Comparison of ENCODE assay signal across 15 mouse cellular contexts in genomic region chr9:86683713-86684209, GRCm38 (mm10). TPM values are rescaled to one million over a fixed set of nuclear protein-coding genes. Genes with fewer than 3 reads are reported as not detected.
DNase-seq lines count a peak whose midpoint lies in the region; ATAC-seq and TF ChIP-seq lines count a peak whose summit lies in the region.
"Had no signal": no experiment of that assay in that cellular context is flagged by ENCODE, and none has a peak within 500 bp of the region (broad histone marks: within the 10 kb centered on the region; RNA-seq: fewer than 3 reads in every experiment).

No protein-coding gene starts in this region.

- no peaks in the 10 kb centered on the region for H3K79me2 ChIP-seq in CH12.LX (replicated peaks; ENCODE audit: control insufficient read depth, extremely low read depth, insufficient read depth, poor library complexity, severe bottlenecking)

- H3K4me1 ChIP-seq in heart, embryonic 15.5 days (replicated peaks), result peaks cover 5% of the 10 kb centered on the region
- H3K4me1 ChIP-seq in CH12.LX (ENCODE audit: control insufficient read depth in 1 of 2, insufficient read depth in 2 of 2), result peaks cover 0 to 53% of the 10 kb centered on the region in 2 experiments; a peak in 2 of 4 replicates
- peaks cover 22% of the 10 kb centered on the region for H3K4me1 ChIP-seq in embryonic facial prominence, embryonic 10.5 days
- H3K4me1 ChIP-seq in kidney, embryonic 15.5 days, result 0 out of 2 replicates have a peak, but pooled peaks cover 4% of the 10 kb centered on the region
- peaks cover 7% of the 10 kb centered on the region for H3K4me1 ChIP-seq in forebrain, embryonic 15.5 days

- WGBS in heart, embryonic 15.5 days, result 63% methylated on average over 8 of the region's 8 CpGs
- WGBS in embryonic facial prominence, embryonic 10.5 days, result 44% methylated on average over 8 of the region's 8 CpGs
- WGBS in kidney, embryonic 15.5 days, result 49% methylated on average over 8 of the region's 8 CpGs
- 61% methylated on average over 8 of the region's 8 CpGs for WGBS in forebrain, embryonic 15.5 days

- ATAC-seq in heart, embryonic 15.5 days (replicated peaks; ENCODE audit: insufficient number of reproducible peaks, insufficient read depth, low FRiP score, low read depth), result no peak
- 0 out of 2 replicates have a peak, but pooled peaks have one; percentile 33 for ATAC-seq in kidney, embryonic 15.5 days (replicated peaks; ENCODE audit: low FRiP score)
- no peak for ATAC-seq in forebrain, embryonic 15.5 days (replicated peaks)
- ATAC-seq: CD4-positive, CD25-positive, alpha-beta regulatory T cell, adult 4 months had no signal

- H3K9ac ChIP-seq in heart, embryonic 15.5 days, result no peak overlapping the region
- H3K9ac ChIP-seq in CH12.LX (ENCODE audit: insufficient read depth, low read depth), result no peak overlapping the region
- no peak overlapping the region for H3K9ac ChIP-seq in kidney, embryonic 15.5 days
- H3K9ac ChIP-seq in forebrain, embryonic 15.5 days (replicated peaks), result no peak overlapping the region
- H3K9ac ChIP-seq: liver, embryonic 15.5 days; midbrain, embryonic 13.5 days; neural tube, embryonic 13.5 days had no signal

- no peak for TF ChIP-seq EP300 in CH12.LX (IDR thresholded peaks at IDR 0.05; ENCODE audit: low read length)

- TF ChIP-seq RAD21 in CH12.LX (IDR thresholded peaks at IDR 0.05; ENCODE audit: low read depth, low read length), result no peak

- peak overlapping the region; percentile 68 for H3K27ac ChIP-seq in heart, embryonic 15.5 days
- H3K27ac ChIP-seq in CH12.LX (ENCODE audit: insufficient read depth, low read depth), result no peak overlapping the region
- peak overlapping the region; percentile 57; the same call in 1 of the 2 replicates for H3K27ac ChIP-seq in embryonic facial prominence, embryonic 10.5 days (replicated peaks)
- H3K27ac ChIP-seq in kidney, embryonic 15.5 days, result no peak overlapping the region
- H3K27ac ChIP-seq in forebrain, embryonic 15.5 days (replicated peaks), result no peak overlapping the region
- H3K27ac ChIP-seq: liver, embryonic 15.5 days; midbrain, embryonic 13.5 days; neural tube, embryonic 13.5 days had no signal

- no peak for TF ChIP-seq POLR2A in CH12.LX (IDR thresholded peaks at IDR 0.05; ENCODE audit: low read depth, low read length)

- no peak overlapping the region for H3K4me3 ChIP-seq in heart, embryonic 15.5 days
- H3K4me3 ChIP-seq in CH12.LX (replicated peaks in 1 of 3; ENCODE audit: low read depth in 2 of 3, low read length in 2 of 3, poor library complexity in 1 of 3), result no peak overlapping the region
- H3K4me3 ChIP-seq in embryonic facial prominence, embryonic 10.5 days, result no peak overlapping the region
- H3K4me3 ChIP-seq in kidney, embryonic 15.5 days (replicated peaks), result no peak overlapping the region
- H3K4me3 ChIP-seq in forebrain, embryonic 15.5 days, result no peak overlapping the region
- H3K4me3 ChIP-seq: liver, embryonic 15.5 days; midbrain, embryonic 13.5 days; neural tube, embryonic 13.5 days had no signal

- dilution Hi-C loops in CH12.LX (cut with MboI; ENCODE audit: extremely low pct_ligation_motif_present, extremely low pct_unique_long_range_greater_than_20kb, low sequenced_read_pairs), result no loop called here

- DNase-seq in heart, postnatal 4 days, result no peak
- DNase-seq in CH12.LX (ENCODE audit: extremely low read depth), result no peak
- DNase-seq in embryonic facial prominence, embryonic 10.5 days (ENCODE audit: low spot score), result peak; percentile 35
- no peak for DNase-seq in layer of hippocampus, postnatal 36 days
- DNase-seq in urinary bladder, adult 18-20 months (ENCODE audit: low spot score in 2 of 2), result no peak
- DNase-seq: cerebellum, adult 8-10 months; right cerebral cortex, adult 18-20 months; thymus, postnatal 4 days had no signal

- TF ChIP-seq CTCF in CH12.LX (conservative IDR thresholded peaks at IDR 0.05 in 1 of 2, IDR thresholded peaks at IDR 0.05 in 1 of 2; ENCODE audit: low read depth in 2 of 2, low read length in 2 of 2), result no peak

- H3K36me3 ChIP-seq in heart, embryonic 15.5 days, result no peaks in the 10 kb centered on the region
- H3K36me3 ChIP-seq in CH12.LX (replicated peaks in 1 of 2; ENCODE audit: control insufficient read depth in 1 of 2, insufficient read depth in 1 of 2, low read length in 1 of 2), result peaks cover 0 to 21% of the 10 kb centered on the region in 2 experiments
- H3K36me3 ChIP-seq in embryonic facial prominence, embryonic 10.5 days (replicated peaks), result no peaks in the 10 kb centered on the region
- no peaks in the 10 kb centered on the region for H3K36me3 ChIP-seq in kidney, embryonic 15.5 days
- no peaks in the 10 kb centered on the region for H3K36me3 ChIP-seq in forebrain, embryonic 15.5 days
- H3K36me3 ChIP-seq: liver, embryonic 15.5 days; midbrain, embryonic 13.5 days; neural tube, embryonic 13.5 days had no signal

- H3K27me3 ChIP-seq in heart, embryonic 15.5 days, result no peaks in the 10 kb centered on the region
- H3K27me3 ChIP-seq in CH12.LX (replicated peaks), result no peaks in the 10 kb centered on the region
- H3K27me3 ChIP-seq in embryonic facial prominence, embryonic 10.5 days (replicated peaks; ENCODE audit: low read depth, poor library complexity, severe bottlenecking), result no peaks in the 10 kb centered on the region
- H3K27me3 ChIP-seq in kidney, embryonic 15.5 days, result no peaks in the 10 kb centered on the region
- H3K27me3 ChIP-seq in forebrain, embryonic 15.5 days, result no peaks in the 10 kb centered on the region
- H3K27me3 ChIP-seq: liver, embryonic 15.5 days; midbrain, embryonic 13.5 days; neural tube, embryonic 13.5 days had no signal

- no peaks in the 10 kb centered on the region for H3K9me3 ChIP-seq in heart, embryonic 15.5 days (replicated peaks)
- H3K9me3 ChIP-seq in CH12.LX (replicated peaks; ENCODE audit: low read length), result no peaks in the 10 kb centered on the region
- no peaks in the 10 kb centered on the region for H3K9me3 ChIP-seq in embryonic facial prominence, embryonic 10.5 days
- no peaks in the 10 kb centered on the region for H3K9me3 ChIP-seq in kidney, embryonic 15.5 days (replicated peaks)
- no peaks in the 10 kb centered on the region for H3K9me3 ChIP-seq in forebrain, embryonic 15.5 days
- H3K9me3 ChIP-seq: liver, embryonic 15.5 days; midbrain, embryonic 13.5 days; neural tube, embryonic 13.5 days had no signal

- no peak overlapping the region for H3K4me2 ChIP-seq in heart, embryonic 15.5 days
- H3K4me2 ChIP-seq in CH12.LX (ENCODE audit: insufficient read depth, low read depth, poor library complexity, severe bottlenecking), result no peak overlapping the region
- H3K4me2 ChIP-seq in kidney, embryonic 15.5 days, result no peak overlapping the region
- H3K4me2 ChIP-seq in forebrain, embryonic 15.5 days (replicated peaks), result no peak overlapping the region
- H3K4me2 ChIP-seq: liver, embryonic 15.5 days; midbrain, embryonic 13.5 days; neural tube, embryonic 13.5 days had no signal

- in situ Hi-C loops in CH12.LX (cut with MboI; ENCODE audit: low pct_ligation_motif_present, low pct_unique_long_range_greater_than_20kb, low sequenced_read_pairs), result no loop called here

TF ChIP-seq in CH12.LX, 34 proteins besides CTCF, POLR2A, EP300 and RAD21:
- TF ChIP-seq ZNF384 (IDR thresholded peaks at IDR 0.05; ENCODE audit: low read depth, low read length) (no peak), MAFK (IDR thresholded peaks at IDR 0.05; ENCODE audit: insufficient replicate concordance, low read length) (peak; percentile 65; the same call in 1 of the 2 replicates), UBTF (IDR thresholded peaks at IDR 0.05; ENCODE audit: low read depth, low read length) (no peak)

RNA-seq across cellular contexts. Expression of gene Me1, which starts 12.0 kb away (rescaled TPM):
- 27.9 and 32.4 TPM in 2 replicates for polyA plus RNA-seq in heart, embryonic 15.5 days (2015; fragmentation: Nextera tagmentation; extraction: Ambion mirVana)
- 10 to 100 TPM; 42.5 to 46.4 TPM for total RNA-seq in heart, postnatal 4 days (2021)
- total RNA-seq in CH12.LX (2012; rRNA removed) (6.7 and 9.4 TPM in 2 replicates), CH12.LX (2014; rRNA removed) (16.7 TPM in 2 replicates)
- 38.6 and 39.9 TPM in 2 replicates for polyA plus RNA-seq in CH12.LX (2012; ENCODE audit: insufficient read length, low read depth)
- polyA plus RNA-seq in embryonic facial prominence, embryonic 10.5 days (2016; fragmentation: Nextera tagmentation; extraction: Ambion mirVana), result 10.1 and 12.0 TPM in 2 replicates
- polyA plus RNA-seq in kidney, embryonic 15.5 days (2015; fragmentation: Nextera tagmentation; extraction: Ambion mirVana), result 12.7 and 17.3 TPM in 2 replicates
- total RNA-seq in layer of hippocampus, postnatal 36 days (2021), result 10 to 100 TPM; 62.2 to 67.6 TPM
- 16.3 and 20.2 TPM in 2 replicates for polyA plus RNA-seq in forebrain, embryonic 15.5 days (2015; fragmentation: Nextera tagmentation; extraction: Ambion mirVana)
- polyA plus RNA-seq: CD4-positive, CD25-positive, alpha-beta regulatory T cell, adult 4 months had no signal

RNA-seq across cellular contexts. Expression of gene Prss35, which starts 59.7 kb away (rescaled TPM):
- polyA plus RNA-seq in heart, embryonic 15.5 days (2015; fragmentation: Nextera tagmentation; extraction: Ambion mirVana), result 46.5 and 56.4 TPM in 2 replicates
- 1 to 10 TPM; 6.6 to 7.7 TPM for total RNA-seq in heart, postnatal 4 days (2021)
- total RNA-seq in CH12.LX (2012; rRNA removed) (not detected in 2 replicates), CH12.LX (2014; rRNA removed) (not detected in 2 replicates)
- polyA plus RNA-seq in CH12.LX (2012; ENCODE audit: insufficient read length, low read depth), result not detected in 2 replicates
- 1.7 and 3.0 TPM in 2 replicates for polyA plus RNA-seq in embryonic facial prominence, embryonic 10.5 days (2016; fragmentation: Nextera tagmentation; extraction: Ambion mirVana)
- polyA plus RNA-seq in kidney, embryonic 15.5 days (2015; fragmentation: Nextera tagmentation; extraction: Ambion mirVana), result 9.7 and 12.2 TPM in 2 replicates
- total RNA-seq in layer of hippocampus, postnatal 36 days (2021), result 1 to 10 TPM; 4.6 to 7.0 TPM
- polyA plus RNA-seq in forebrain, embryonic 15.5 days (2015; fragmentation: Nextera tagmentation; extraction: Ambion mirVana), result 0.78 and 1.1 TPM in 2 replicates
- polyA plus RNA-seq: CD4-positive, CD25-positive, alpha-beta regulatory T cell, adult 4 months had no signal

Comparison
In these comparisons a context has a peak if more than half of its experiments do, and no peak if none do; other contexts are left out.
1. H3K27ac ChIP-seq: peak in heart, embryonic 15.5 days (single experiment) and embryonic facial prominence, embryonic 10.5 days (single experiment); none in CH12.LX (single experiment), kidney, embryonic 15.5 days (single experiment) and forebrain, embryonic 15.5 days (single experiment).